Mouse (Mus musculus) Patski (cell line): ENCODE data around the gene Tmem200b. TPM values are rescaled to one million over a fixed set of nuclear protein-coding genes. Genes with fewer than 3 reads are reported as not detected.

Experiments used
- ATAC-seq: fragments of 100-300 bp; one replicate; pipeline ENCODE4 v1.8.0; 2021
- CTCF ChIA-PET: fragments of 350-600 bp; sonication (Branson Sonifier 250); formaldehyde crosslinking; loops from one replicate; lab custom pipeline; 2022; ENCODE audit warnings: inconsistent platforms; lab: Charles Lee
- POLR2A ChIA-PET: fragments of 350-600 bp; sonication (Branson Sonifier 250); formaldehyde crosslinking; loops from one replicate; lab custom pipeline; 2022; ENCODE audit warnings: antibody characterized with exemption, inconsistent platforms; lab: Charles Lee
- DNase-seq: peaks from one replicate; pipeline ENCODE4 v3.0.0-alpha.2; 2011; ENCODE audit warnings: low read depth, low spot score
- H3K27me3 ChIP-seq: fragments of 371-371 bp; one replicate; pipeline ENCODE4 v1.5.1; 2021
- CTCF ChIP-seq: fragments of 100-300 bp; IDR thresholded peaks from one replicate; pipeline ENCODE4 v1.5.1; 2021
- in situ Hi-C: fragments of 300-500 bp; cut with MboI; formaldehyde crosslinking; loops from 3 replicates; pipeline ENCODE4 v1.11.1; 2018; ENCODE audit warnings: low pct_unique_long_range_greater_than_20kb, mixed read lengths
- polyA plus RNA-seq: library from polyadenylated mRNA; unstranded; gene quantifications from one replicate; pipeline ENCODE4 v1.2.3, GENCODE M21; 2021

Gene Tmem200b
- polyA plus RNA-seq, 1 experiment from 2014 or later = not detected

DNA sequence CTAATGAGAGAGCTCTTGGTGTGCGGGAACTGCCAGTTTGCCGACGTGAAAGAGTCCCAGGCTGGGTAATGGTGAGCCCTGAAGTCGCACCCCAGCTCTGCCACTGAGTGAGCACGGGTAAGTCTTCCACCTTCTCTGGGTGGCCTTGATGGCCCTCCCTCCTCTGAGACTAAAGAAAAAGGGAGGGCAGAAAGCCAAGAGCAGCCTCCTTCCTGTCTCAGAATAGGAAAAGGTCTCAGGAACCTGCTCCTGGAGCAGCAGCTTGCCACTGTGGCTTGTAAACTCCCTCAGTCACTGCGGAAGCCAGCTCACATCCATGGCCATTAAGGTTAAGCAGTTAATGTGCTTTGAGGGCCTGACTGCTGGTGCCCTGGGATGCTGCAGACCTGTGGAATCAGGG lies 36.2 kb upstream of the Tmem200b start:
- ChIA-PET POLR2A (no interaction called here), CTCF (no interaction called here)
- no peaks in the 10 kb centered on the region for H3K27me3 ChIP-seq
- in situ Hi-C loops = no loop called here
- TF ChIP-seq CTCF = no peak
- ATAC-seq (no peak), DNase-seq (no peak)

DNA sequence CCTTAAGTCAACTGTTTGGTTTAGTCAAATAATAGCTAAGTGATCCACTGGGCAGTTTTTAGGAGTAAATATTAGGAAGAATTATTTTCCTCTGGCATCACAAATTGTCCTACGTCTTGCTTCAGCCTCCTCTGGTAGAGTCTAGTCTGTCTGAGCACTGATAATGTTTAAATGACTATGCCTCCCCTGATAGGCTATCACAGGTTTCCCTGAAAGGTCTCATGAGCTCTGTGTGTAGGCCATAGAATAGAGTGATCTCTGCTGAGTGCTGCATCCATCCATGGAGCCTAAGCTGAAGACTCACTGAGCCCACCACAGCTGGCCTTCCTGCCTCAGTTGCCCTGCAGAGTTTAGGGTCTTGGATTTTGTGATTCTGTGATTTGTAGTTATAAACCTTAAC lies 33.0 kb upstream of the Tmem200b start:
- no peak for DNase-seq
- no peak for ATAC-seq
- TF ChIP-seq CTCF = no peak
- in situ Hi-C loops = no loop called here
- ChIA-PET CTCF (no interaction called here), POLR2A (no interaction called here)
- H3K27me3 ChIP-seq = no peaks in the 10 kb centered on the region

GRCm38 (mm10) chr4:131890692-131891091 lies 30.9 kb upstream of the Tmem200b start:
- H3K27me3 ChIP-seq = no peaks in the 10 kb centered on the region
- no peak for TF ChIP-seq CTCF
- POLR2A ChIA-PET = interaction anchor here (1.1 kb wide), 1 partner anchor 9 kb away, joined by 3 read pairs; no protein-coding TSS in a partner anchor
- DNase-seq (no peak), ATAC-seq (no peak)
- in situ Hi-C loops = no loop called here
- CTCF ChIA-PET = no interaction called here

GRCm38 (mm10) chr4:131897109-131897508 lies 24.5 kb upstream of the Tmem200b start:
- CTCF ChIA-PET = no interaction called here
- POLR2A ChIA-PET = no interaction called here
- no peak for ATAC-seq
- DNase-seq = no peak
- no peaks in the 10 kb centered on the region for H3K27me3 ChIP-seq
- in situ Hi-C loops = no loop called here
- no peak for TF ChIP-seq CTCF

DNA sequence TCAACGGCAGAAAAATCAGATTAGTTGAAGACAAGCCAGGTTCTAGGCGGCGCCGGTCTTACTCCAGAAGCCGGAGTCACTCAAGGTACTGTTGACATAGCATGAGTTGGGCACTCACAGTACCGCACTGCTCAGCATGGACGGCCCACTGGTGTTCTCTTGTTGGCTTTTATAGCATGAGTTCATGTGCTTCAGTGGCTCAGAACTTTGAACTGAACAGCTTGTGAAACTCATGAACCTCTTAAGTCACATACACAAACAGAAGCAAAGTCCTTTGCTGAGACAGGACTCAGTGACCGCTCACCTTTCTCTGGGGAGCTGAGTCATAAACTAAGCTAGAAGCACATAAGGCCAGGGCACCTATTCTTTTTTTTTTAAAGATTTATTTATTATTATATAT lies 23.8 kb upstream of the Tmem200b start:
- TF ChIP-seq CTCF = no peak
- ATAC-seq = no peak
- POLR2A ChIA-PET = no interaction called here
- no peaks in the 10 kb centered on the region for H3K27me3 ChIP-seq
- CTCF ChIA-PET = no interaction called here
- DNase-seq = no peak
- in situ Hi-C loops = no loop called here

DNA sequence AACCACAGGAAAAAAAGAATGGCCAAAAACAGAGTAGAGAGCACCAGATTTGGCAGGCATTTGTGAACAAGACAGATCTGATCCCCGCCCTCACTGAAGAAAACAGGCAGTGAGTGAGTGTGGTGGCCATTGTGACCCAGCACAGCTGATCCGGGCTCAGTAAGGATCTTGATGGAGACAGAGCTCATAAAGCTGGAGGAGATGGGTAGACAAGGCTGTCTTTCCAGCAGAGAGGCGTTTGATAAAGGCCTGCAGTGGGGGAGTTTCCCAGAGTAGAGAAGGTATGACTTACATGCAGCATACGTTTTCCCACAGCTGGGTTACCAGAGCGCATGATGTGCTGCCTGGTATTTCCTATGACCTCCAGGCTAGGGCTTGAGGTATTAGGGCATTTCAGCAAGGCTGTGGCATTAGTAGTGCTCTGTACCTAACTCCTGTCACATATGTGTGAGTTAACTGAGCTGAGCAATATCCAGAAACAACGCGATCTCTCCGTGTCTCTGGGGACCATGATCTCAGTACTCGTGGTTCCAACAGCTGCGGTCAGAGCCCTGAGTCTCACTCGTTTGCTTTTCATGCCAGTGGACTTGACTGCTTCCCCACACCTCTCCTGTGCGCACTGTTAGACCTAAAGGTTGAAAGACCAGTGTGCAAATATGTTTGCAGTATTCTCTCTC lies 22.9 kb upstream of the Tmem200b start:
- ChIA-PET POLR2A (no interaction called here), CTCF (no interaction called here)
- no peak for TF ChIP-seq CTCF
- DNase-seq = no peak
- no peaks in the 10 kb centered on the region for H3K27me3 ChIP-seq
- in situ Hi-C loops = no loop called here
- ATAC-seq = no peak

DNA sequence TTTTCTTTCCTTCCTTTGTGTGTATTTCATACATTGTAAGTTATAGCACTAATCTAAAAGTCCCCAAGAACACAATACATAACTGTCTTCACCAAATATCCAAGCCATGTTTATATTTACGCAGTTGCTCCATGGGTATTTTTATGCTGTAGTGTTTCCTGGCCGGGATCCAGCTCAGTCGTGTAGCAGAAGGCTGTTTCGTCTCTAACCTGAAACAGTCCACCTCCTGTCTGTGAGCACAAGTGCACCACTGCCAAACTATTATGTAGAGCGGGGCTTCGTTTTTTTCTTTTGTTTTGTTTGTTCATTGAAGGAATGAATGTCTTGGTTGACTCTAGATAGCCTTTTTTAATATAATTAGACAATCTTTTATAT lies 22.4 kb upstream of the Tmem200b start:
- DNase-seq (no peak), ATAC-seq (no peak)
- TF ChIP-seq CTCF = no peak
- POLR2A ChIA-PET = interaction anchor here (0.6 kb wide), 1 partner anchor 38 kb away, joined by 3 read pairs; no protein-coding TSS in a partner anchor
- CTCF ChIA-PET = no interaction called here
- in situ Hi-C loops = no loop called here
- H3K27me3 ChIP-seq = no peaks in the 10 kb centered on the region

- DNase-seq = no peak
- in situ Hi-C loops = loop anchor here (10.0 kb wide), 1 partner anchor 184 kb away; no protein-coding TSS in a partner anchor
- ChIA-PET POLR2A (no interaction called here), CTCF (interaction anchor here (1.0 kb wide), 1 partner anchor 8 kb away, joined by 4 read pairs; no protein-coding TSS in a partner anchor)
- H3K27me3 ChIP-seq = no peaks in the 10 kb centered on the region
- TF ChIP-seq CTCF = no peak
- ATAC-seq = no peak
Measured at GRCm38 (mm10) chr4:131901090-131901489, 20.5 kb upstream of the Tmem200b start.

DNA sequence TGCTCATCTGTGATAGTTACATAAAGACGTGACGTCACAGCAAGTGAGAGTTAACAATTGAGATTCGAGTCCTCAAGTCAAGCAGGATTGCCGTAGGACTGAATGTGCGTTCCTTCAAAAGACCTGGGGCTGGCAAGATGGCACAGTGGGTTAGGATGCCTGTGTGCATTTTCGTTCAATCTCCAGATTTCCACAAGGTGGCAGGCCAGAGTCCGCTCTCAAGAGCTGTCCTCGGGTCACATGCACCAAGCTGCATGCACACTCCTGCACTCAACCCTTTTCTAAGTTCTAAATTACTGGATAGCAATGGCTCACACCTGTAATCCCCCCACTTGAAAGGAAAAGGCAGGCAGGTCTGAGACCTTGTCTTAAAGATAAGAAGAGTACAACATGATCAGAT lies 17.1 kb upstream of the Tmem200b start:
- ATAC-seq (no peak), DNase-seq (no peak)
- H3K27me3 ChIP-seq = no peaks in the 10 kb centered on the region
- in situ Hi-C loops = loop anchor here (10.0 kb wide), 1 partner anchor 180 kb away; no protein-coding TSS in a partner anchor
- no peak for TF ChIP-seq CTCF
- CTCF ChIA-PET = interaction anchor here (1.0 to 1.5 kb wide), 4 partner anchors 12 to 175 kb away, joined by 3 to 4 read pairs (median 4); no protein-coding TSS in a partner anchor
- POLR2A ChIA-PET = no interaction called here

DNA sequence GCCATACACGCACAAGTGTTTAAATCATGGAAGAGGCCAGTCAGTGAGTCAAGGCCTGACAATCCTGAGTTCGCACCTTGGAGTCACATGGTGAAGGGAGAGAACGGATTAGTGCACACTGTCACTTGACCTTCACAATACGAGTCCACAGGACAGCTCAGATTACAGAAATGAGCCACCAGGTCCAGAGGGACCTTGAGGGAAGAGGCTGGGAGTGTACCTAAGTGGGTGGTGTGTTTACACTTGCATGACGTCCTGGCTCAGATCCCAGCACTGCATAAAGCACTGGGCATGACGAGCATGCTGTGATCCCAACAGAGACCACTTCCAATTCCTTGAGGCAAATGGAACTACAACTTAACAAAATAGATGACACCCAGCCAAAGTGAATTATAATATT lies 15.1 kb upstream of the Tmem200b start:
- ATAC-seq = no peak
- POLR2A ChIA-PET = no interaction called here
- TF ChIP-seq CTCF = no peak
- in situ Hi-C loops = loop anchor here (10.0 kb wide), 1 partner anchor 178 kb away; no protein-coding TSS in a partner anchor
- no peaks in the 10 kb centered on the region for H3K27me3 ChIP-seq
- CTCF ChIA-PET = no interaction called here
- DNase-seq = no peak

- peak; percentile 53 for TF ChIP-seq CTCF
- DNase-seq (no peak), ATAC-seq (no peak)
- ChIA-PET CTCF (no interaction called here), POLR2A (no interaction called here)
- in situ Hi-C loops = loop anchor here (10.0 kb wide), 1 partner anchor 177 kb away; no protein-coding TSS in a partner anchor
- H3K27me3 ChIP-seq = no peaks in the 10 kb centered on the region
Measured at GRCm38 (mm10) chr4:131907912-131908311, 13.7 kb upstream of the Tmem200b start.
